Mouse (Mus musculus): ENCODE results near the gene Exoc3.

DNA sequence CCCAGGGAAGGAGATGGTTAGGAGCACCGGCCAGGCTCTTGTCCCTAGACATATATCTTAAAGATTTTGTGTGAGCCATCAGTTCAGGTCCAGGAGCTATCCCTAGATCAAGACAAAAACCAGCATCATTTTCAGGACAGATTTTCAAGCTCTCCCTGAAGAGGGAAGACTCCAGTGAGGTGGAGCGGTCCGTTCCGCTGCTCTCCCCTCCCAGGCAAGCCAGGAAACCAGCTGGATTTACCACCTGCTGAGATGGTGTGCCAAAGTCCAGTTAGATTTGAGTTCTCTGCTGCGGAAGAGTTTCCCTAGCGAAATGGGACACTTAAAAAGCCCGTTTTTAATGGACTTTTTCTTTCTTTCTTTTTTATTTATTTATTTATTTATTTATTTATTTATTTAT is 81.0 kb downstream of the Exoc3 start:
- TF ChIP-seq POLR2A (IDR thresholded peaks at IDR 0.05; ENCODE audit: borderline replicate concordance, control insufficient read depth, low read depth, low read length): no peak
- TF ChIP-seq CTCF (IDR thresholded peaks at IDR 0.05; ENCODE audit: control insufficient read depth, insufficient read depth, low read length): no peak
